Mouse (Mus musculus) retina, postnatal 1 day (tissue): ENCODE measurements around the gene Trp53.

Experiments used
- DNase-seq: peaks from one replicate; pipeline ENCODE4 v3.0.0-alpha.2; 2012

Gene Trp53

DNA sequence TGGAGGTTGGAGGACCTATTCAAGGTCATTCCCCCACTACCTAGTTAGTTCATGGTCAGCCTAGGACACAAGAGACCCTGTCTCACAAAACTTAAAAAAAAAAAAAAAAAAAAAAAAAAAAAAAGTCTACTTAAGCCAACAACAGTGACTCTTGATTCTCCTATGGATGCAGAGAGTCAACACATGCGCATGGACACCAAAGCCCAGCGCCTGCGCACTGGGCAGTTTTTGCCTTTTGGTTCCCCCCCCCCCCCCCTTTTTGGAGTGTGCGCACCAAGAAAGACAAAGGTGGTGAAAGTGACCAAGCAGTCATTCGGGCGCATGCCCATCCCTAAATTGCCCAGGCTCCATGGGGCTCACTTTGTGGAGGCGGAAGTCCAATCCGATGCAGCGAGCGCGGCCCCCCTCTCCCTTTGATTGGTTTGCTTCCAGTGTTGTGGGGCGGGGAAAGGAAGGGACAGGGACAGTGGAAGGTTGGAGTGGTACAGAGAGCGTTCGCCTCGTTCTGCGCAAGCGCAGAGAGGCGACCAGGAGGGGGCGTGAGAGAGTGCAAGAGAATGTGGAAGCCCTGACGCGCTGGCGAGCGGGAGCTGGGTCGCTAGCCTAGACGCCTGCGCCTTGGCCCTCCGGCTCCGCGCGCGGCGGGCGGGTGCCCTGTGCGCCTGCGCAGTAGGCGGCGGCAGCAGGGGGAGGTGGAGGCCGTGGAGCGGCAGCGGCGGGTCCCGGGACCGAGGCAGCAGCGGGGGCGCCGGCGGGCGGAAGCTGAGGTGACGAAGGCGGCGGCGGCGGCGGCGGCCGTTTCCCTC is 52.3 kb downstream of the Trp53 start, which contains the start of gene Fxr2:
TSS of gene Fxr2 (plus strand) at position 707 of the 806 bp plus-strand sequence.
- peak; percentile 100 for DNase-seq

DNA sequence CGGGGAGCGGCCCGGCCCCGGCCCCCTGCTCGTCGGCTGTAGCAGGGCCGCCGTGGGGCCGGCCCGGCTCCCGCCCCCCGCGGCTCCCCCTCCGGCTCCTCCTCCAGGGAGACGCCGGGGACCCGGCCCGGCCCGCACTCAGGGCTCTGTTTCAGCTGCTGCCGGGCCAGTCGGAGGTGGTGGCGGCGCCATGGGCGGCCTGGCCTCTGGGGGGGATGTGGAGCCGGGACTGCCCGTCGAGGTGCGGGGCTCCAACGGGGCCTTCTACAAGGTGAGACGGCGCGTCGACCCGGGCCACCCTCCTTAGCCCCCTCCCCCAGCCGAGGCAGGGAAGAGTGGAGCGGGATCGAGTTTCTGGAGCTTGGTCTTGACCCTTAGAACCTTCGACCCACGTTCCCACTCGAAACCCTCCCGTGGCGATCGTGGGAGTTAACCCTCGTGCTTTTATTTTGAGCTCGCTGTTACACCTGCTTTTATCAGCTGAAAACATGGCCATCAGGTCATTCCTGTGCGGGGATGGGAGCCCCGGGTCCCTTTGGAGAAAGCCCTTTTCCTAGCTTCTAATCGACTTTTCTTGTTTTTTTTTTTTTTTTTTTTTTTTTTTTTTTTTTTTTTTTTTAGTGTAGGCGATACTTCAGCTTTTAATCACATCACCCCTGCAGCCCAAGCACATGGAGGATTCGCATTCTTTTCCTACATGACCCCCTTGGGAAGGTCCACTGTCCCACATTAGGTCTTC is 53.1 kb downstream of the Trp53 start:
- no peak for DNase-seq

DNA sequence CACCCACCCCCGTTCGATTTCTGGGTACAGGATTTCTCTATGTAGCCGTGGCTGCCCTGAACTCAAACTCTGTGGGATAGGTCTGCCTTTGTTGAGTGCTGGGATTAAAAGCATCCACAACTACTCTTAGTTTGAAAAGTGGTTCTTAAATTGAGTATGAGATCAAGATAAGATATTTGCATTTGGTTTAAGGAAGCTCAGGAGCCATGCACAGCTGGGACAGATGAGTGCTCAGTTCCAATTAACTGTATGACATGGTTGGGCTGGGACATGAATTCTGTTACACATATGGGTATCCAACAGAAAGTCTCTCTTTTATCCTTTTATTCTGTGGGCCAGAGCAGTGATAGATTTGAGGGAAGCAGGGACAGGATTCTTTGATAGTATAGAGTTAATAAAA is 55.3 kb downstream of the Trp53 start:
- no peak for DNase-seq
